Mouse (Mus musculus): ENCODE results near the gene Alcam.

The Alcam gene

DNA sequence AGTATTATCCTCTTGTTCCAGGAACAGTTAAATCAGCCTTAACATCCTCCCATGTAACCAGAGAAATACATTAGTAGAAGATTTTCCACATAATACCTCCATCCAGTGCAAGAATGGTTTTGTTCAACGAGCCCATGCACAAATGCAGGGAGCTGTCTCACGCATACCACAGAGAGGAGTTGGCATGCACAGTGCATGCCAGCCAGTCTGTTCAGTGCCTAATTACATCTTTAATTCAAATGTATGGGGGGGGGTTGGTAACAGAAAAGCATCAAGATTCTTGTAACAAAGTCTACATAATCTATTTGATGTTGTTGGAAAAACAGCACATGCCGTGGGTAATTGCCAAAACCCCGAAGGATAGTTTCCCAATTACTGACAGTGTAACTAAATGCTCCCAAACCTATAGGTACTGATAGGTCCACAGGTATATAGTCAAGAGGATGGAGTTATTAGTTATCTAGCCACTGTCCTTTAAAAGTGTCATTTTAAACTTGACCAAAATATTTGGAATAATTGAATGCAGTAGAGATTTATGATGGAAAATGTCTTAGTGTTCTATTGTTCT lies 89.8 kb downstream of the Alcam start:
- no peak for DNase-seq

DNA sequence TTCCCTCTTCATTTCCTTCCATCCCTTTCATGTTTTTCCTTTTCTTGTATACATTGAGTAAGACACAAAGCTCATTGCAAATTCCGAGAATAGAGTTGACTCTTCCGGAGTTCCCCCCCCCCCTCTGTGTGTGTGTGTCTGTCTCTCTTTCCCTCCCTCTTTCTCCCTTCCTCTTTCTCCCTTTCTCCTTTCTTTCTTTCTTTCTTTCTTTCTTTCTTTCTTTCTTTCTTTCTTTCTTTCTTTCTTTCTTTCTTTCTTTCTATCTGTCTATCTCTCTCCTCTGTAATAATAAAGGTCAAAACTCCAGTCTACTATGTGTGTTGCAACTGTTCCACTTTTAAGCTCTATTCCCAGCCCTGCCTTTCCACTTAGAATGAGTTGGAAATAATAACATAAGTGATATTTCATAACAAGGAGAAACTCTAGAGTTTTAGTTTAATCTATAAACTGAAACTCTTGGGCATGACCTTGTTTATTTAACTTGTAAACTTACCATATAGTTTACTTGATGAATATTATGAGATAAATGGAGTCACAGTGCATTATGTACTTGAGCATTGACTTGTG lies 110.3 kb downstream of the Alcam start:
- no peak for DNase-seq

DNA sequence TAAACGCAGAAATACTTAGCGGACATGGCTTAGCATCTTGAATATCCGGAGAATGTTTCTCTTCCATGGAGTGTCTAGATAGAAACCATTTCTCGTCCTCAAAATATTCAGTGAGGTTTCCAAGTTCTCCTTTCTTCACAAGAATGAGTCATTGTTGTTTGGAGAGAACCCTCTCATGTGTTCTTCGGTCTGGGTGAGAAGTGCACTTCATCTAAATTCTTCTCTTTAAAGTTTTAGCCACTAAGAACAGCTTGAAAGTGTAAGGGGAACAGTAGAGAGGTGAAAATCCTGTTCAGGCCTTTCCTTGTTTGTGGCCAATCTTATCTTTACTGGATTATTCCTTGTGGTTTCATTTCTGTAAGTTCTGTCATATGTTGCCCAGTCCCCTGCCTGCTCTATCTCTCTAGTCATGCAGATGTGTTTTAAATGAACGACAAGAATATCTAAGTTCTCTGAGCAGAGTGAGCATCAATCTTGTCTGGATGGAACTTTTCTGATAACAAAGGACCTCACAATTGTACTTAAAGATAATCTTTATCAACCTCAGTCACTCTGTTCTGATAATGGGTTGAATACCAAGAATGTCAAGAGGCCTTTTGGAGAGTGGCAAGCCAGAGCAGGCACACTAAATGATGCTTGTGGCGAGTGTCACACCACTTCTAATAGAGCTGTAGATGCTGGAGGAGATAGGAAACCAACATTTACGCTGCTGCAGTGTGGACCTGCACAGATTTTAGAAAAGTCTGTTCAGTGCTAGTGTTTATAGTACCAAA lies 111.0 kb downstream of the Alcam start:
- no peak for DNase-seq

DNA sequence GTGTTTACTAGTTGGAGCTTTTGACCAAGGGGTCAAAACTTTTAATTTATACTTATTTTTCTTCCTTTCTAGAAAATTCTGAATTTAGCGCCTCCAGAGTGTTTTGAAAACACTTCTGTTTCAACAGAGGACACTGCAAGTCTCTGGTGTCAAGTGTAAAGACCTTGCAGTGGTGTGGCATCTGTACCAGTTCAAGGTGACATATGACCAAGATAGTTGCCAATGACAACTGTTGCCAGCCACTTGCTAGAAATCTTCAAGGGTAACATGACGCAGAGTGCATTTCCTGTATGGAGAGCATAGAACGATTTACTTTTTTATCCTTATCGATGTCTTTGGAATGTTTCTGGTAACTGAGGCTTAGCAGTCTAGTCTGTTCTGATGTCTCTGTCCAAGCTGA lies 119.8 kb downstream of the Alcam start:
- DNase-seq: no peak

DNA sequence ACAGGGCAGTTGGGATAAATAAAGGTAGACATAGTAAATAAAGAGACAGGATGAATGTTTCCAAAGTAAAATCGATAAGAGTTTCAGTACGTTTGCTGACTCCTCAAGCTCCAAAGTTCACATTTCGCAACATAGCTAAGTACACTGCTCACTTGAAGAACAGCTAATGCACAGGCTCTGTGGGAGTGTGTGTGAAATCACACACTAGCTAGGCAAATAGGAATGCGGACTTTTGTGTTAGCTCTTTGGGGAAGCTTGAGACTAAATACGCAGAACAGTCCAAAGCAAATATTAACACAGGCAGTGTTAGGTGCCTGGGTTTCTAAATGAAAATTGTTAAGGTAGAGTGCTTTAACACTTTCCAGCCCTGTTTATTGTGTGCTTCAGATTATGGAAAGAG lies 120.2 kb downstream of the Alcam start:
- no peak for DNase-seq

DNA sequence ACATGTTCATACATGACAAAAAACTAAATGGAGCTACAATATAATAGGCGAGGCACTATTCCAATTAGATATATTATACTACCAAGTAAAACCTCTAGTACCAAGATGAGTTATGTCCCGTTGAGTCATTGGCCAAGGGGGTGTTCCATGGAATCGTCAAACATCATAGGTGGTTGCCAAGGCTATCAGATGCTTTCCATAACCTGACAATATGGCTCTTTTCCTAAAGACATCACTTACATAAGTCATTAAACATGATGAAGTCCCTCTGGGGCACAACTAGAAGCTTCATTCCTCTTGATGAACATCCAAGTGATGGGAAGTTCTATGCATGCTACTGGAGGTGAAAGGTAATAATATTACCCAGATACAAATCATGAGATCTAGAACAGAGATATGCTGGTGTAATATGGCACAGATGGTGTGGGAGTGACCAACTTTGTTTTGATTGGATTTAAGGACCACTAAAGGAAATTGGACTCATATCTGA lies 122.5 kb downstream of the Alcam start:
- DNase-seq: no peak

DNA sequence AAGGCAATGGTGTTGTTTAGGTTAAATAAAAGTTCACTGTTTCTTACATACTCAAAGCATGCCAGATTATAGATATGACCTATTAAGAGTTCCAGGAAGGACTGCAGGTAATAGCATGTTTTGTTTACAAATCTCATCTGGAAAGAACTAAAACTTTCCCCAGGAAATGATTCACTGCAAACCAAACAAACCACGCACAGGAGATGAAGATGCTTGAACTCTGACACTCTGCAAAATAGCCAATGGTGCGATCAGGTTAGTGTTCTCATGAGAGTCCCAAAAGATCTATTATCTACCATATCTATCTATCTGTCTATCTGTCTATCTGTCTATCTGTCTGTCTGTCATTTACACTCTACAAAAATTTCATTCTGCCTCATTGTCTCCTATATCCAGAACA lies 124.5 kb downstream of the Alcam start:
- no peak for DNase-seq

DNA sequence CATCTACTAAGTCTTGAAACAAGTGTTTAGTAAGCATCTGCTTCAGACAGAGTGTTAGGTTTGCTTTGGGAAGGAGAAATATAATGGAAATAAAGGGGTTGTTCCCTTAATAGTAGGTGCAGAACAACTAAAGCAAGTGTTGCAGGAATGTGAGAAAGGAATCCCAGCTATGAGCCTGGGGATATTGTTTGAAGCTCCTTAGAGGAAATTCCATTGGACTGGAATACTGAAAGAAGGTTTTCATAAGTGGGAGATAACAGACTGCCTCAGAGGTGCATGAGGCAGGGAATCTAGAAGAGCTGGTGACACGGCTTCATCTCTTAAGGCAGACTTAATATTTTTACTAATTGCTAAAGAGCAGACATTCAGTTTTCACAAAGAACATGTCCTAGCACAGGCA lies 134.6 kb downstream of the Alcam start:
- no peak for DNase-seq

DNA sequence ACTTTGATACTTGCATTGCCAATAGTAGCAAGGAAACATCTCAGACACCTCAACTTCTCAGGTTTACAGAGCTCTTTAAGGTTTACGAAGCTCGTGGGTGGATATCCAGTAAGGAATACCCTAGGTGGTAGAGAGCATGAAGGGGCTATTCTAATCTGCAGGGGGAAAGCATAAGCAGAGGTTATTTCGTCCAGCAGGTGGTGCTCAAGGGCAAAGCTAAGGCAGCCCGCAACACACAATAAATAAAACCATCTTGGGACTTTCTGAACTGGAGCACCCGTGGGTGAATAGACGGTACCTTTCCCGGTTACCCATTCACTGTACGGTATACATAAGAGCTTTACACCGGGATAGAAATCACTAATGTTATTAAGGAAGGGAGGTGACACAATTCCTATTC lies 142.8 kb downstream of the Alcam start:
- peak; percentile 29 for DNase-seq

DNA sequence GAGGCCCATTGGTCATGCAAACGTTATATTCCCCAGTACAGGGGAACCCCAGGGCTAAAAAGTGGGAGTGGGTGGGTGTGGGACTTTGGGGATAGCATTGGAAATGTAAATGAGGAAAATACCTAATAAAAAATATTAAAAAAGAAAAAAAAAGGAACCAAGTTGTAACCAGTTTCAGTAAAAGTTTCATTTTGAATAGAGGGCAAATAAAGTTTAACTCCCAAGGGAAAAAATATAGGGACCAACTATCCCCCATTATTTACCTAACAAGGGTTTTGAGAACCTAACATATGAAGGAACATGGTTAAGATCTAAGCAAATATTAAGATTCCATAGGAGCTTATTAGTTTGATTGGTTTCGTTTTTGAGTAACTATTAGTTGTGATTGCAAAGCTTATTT lies 146.9 kb downstream of the Alcam start:
- DNase-seq: no peak

DNA sequence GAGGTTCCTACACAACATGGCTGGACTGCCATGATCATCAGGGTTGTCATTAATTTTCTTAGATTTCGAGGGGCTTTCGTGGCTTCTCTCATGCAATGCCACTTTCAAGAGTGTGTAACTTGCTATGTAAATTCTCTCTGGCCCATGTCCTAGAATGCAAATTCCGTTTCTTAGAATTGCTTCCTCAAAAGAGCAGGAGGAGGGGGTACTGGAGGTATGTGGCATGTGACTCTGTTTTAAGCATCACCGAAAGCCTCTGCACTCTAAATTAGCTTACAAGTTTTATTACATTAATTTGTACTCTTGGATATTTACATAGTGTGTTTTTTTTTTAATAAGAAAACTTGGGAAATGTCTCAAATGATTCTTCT lies 150.4 kb downstream of the Alcam start:
- no peak for DNase-seq

DNA sequence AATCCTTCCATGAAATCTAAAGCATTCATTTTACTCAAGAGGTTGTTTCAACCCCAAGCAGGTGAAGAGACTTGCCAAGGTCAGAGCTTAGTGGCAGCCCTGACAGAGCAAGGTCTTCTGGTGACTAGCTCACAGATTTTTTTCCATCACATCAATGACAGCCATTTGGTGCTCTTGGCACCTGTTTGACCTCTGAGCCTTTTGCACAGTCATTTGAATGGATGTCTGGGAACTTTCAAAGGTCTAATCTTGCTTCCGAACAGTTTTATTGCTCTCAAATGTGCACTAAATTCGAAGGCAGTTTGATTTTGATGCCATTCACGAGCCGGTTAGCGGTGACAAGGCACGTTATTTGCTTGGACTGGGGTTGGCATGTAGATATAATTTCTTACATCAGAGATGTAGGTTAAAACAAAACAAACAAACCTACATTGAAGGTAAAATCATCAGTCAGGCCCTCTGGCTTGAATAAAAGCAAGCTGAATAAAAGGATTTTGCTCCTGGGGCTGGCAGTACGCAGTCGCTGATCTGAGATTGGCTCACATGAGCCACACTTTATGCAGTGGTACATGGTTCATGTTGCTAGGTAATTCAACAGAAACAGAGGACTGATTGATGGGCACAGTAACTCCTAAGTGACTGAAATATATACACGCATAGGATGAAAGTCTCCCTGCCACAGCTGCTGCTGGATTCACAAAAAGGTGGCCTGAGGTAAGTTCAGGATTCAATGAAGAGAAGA lies 150.9 kb downstream of the Alcam start:
- DNase-seq: no peak

DNA sequence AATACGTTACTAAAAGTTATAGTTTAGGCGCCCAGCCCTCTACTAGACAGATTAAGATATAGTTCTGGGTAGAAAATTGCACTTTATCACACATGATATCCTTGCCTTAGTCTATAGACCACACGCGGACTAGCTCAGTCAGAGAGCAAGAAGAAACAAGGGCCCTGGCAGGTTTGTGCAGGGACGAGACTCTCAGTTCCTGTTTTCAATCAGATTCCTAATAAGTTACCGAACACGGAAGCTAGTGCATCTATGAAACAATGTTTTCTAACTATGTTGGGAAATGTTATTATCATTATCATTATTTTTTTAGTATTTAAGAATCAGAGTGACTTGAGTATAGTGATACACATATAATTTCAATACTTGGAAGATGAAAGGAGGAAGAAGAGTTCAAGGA lies 152.1 kb downstream of the Alcam start:
- no peak for DNase-seq

DNA sequence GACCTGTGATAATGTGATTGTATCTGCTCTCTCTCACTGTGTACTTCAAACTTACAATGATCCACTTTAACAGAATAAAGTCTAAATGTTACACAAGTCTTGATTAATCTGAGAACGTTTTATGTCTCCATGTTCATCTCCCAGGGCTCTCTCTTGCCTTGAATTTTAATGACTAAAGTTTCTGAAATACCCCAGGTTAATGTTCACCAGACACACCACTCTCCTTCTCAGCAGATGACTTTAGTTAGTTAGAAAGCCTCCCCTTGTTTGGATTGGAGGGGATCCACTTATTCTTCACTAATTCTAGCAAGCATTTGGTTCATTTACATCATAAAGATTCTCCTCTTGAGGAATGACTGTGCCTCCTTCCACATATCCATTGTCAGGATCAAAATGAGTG lies 157.5 kb downstream of the Alcam start:
- no peak for DNase-seq

DNA sequence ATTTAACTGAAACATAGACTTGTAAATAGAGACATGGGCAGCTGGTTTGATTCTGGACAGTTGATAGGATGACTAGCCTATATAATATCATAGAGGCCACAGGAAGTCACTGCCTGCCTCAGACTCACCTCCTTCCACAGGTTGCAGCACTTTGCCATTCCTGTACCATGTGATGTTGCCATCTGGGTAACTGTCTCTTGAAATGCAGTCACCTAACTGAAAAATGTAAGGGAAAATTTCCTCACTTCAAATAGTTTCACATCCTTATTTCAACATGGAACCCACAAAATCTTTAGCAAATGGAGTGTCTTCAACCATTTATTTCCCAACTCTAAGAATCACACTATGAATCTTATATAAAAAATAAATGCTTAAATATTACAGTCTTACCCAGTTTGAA lies 158.3 kb downstream of the Alcam start:
- DNase-seq: no peak

DNA sequence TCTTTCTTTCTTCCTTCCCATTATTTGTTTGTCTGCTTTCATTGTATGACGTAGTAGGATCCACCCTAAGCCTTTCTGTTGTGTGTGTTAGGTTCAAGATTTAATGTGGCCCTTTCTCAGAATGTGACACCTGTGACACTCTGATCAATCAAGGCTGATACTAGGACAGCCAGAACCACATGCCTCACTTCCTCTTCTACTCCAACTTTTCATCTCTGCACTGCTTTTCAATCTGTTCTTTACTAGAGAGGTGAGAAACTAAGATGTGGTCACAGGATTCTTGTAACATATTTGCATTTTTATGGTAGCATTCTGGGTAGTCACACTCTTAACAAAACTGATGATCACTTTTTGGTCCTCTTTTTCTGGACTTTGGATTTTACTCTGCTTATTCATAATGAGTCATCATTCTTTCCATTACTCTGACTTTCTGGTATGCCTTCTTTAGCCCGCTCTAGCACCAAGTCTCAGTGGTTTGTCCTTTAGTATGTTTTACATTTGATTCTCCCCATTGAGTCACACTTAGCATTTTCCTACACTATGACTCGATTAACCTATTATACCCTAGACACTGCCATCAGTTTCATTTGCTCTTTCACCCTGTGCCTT lies 161.3 kb downstream of the Alcam start:
- no peak for DNase-seq

DNA sequence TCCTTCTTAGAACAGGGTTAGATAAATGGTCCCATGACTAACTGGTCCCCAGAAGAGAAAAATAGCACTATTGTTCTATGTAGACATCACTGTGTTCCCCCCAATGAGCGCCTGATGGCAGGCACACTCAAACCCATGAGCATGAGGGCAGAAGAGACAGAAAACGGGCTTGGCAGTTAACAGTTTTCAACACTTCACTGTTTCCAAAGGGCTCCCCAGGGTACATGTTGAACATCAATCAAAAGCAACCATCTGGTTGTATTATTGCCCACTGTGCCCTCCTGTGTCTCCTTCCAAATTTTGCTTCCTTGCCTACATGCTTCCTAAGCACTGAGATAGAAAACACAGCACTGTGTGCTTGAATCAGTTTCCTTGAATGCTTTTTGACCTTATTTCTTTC lies 173.7 kb downstream of the Alcam start:
- no peak for DNase-seq

DNA sequence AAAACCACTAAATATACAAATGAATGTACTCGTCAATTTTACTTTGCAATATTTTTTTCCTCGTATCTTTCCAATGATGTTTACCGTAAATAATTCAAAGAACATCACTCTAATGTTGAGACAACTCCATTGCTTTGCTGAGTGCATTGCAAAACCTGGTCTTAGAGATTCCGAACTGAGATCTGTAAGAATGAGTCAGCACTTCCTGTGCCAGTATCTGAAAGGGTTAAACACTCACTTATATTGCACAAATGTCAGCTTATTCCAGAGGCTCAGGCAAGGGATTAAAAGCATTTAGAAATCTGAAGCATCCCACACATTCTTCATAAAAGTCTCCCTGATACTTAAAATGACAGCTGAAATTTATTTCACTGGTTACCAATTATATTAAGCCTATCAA lies 188.8 kb downstream of the Alcam start:
- no peak for DNase-seq

DNA sequence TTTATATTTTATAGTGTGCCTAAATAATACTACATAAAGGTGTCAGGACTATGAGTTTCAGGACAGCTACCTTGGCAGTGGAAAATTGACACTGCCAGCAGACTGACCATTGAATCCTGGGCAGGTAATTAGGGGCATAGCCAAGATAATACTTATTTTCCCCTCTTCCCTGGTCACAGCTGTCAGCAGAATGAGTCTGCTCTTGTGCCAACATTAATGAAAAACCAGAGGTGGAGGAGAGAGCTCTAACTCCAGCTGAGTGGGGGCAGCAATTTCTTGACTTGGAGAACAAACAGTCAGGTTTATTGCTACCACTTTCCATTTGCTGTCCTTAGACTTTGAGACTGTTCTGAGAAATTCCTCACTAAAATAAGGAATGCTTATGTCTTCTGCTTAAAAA lies 190.1 kb downstream of the Alcam start:
- DNase-seq: peak; percentile 18

DNA sequence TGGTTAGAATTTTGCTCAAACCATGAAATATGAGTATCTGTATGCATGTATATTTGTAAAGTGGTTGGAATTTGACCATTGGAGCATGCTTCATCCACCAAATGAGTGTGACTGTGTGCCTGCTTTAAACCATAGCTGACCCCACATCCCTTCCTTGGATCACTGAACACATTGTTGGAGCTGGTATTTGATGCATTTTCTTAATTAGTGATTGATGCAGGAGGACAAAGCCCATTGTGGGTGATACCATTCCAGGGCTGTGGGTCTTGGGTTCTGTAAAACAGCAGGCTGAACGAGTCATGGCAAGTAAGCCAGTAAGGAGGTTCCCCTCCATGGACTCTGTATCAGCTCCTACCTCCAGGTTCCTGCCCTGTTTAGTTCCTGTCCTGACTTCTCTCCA lies 191.3 kb downstream of the Alcam start:
- no peak for DNase-seq

DNA sequence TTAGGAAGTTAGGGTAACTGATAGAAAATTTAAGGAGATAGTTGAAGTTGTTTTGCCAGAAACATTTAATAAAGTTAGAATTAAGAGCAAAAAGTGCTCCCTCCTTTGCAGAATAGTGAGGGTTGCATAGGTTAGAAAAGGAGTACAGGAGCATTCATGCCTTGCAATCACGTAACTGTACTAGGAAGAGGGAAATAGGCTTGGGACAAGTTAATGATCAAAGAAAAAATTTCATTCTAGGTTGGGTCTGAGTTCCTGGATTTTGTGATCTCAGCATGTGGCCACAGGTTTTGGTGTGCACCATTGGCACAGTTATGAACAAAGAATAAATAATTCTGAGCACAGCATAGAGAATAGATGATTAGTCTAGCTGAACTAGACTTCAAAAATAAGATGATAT lies 192.1 kb downstream of the Alcam start:
- DNase-seq: no peak

DNA sequence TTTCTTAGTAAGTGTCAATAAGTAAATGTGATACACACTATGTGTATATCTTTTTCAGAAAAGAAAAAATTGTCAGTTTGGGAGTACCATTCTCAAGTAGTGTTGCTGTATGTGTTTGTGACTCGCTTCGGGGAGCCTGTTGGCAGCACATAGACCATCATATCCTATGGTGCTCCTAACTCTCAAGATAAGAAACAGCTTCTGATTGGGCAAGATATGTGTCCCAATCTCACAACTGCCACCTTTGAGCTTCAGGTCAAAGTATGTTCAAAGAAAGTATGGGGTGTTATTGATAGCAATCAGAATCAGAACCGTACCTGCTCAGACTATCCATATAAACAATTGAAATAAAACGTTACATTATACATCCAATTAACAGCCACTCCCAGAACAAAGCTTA lies 202.9 kb downstream of the Alcam start:
- no peak for DNase-seq

DNA sequence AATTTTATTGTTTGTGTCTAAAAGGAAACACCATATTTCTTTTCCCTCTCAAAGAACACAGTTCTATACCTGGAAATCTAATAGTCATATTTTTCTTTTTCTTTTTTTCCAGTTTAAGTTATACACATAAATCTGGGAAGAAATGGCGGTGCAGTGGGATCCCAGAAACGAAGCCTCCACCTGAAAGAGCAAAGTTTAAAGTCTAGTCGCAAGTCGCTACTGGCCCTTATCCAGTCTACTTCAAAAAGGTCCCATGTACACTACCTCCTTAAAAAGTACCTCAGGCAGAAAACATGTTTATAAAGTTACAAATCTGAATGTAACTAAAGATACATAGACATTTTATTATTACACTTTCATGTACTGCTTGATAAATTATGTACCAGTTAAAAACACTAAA lies 203.7 kb downstream of the Alcam start:
- DNase-seq: no peak
